Mouse (Mus musculus): Measurements from ENCODE around the gene Rhbdf1. TPM values are rescaled to one million over a fixed set of nuclear protein-coding genes. Genes with fewer than 3 reads are reported as not detected.

Gene Rhbdf1
- polyA plus RNA-seq, 1 experiment from 2014 or later = 35.8 TPM

DNA sequence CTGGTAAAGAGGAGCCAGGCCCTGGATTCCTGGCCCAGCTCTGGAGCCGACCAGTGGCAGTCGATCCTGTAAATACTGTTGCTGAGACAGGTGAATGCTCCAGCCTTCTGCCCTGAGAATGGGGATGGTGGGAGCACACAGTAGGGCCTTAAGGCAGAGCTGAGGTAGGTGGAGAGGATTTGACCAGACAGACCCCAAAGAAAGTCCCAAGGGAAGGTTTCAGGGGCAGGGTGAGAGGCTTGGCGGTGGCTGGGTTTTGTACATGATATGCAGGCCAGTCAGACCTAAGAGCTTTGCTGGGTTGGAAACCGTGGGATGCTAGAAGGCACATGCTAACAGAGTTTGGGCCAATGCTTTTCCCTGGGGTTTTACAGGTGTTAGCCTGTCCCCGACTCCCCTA, 27.5 kb downstream of the Rhbdf1 start:
- H3K9me3 ChIP-seq (ENCODE audit: control insufficient read depth, low read length) = no peaks in the 10 kb centered on the region
- no peak overlapping the region for H3K27ac ChIP-seq (replicated peaks)
- no peaks in the 10 kb centered on the region for H3K27me3 ChIP-seq (ENCODE audit: control insufficient read depth, insufficient read depth, low read length)
- no peak overlapping the region for H3K9ac ChIP-seq (ENCODE audit: low read length)
- DNase-seq (ENCODE audit: low spot score) = no peak
- H3K4me3 ChIP-seq (ENCODE audit: low read depth, low read length) = no peak overlapping the region
- H3K4me1 ChIP-seq (replicated peaks; ENCODE audit: control insufficient read depth, insufficient read depth) = no peaks in the 10 kb centered on the region
- no peak for TF ChIP-seq EP300 (optimal IDR thresholded peaks at IDR 0.05)
- TF ChIP-seq CTCF (IDR thresholded peaks at IDR 0.05; ENCODE audit: low read depth) = no peak
- H3K4me2 ChIP-seq (replicated peaks; ENCODE audit: low read depth) = no peak overlapping the region
- no peaks in the 10 kb centered on the region for H3K36me3 ChIP-seq (ENCODE audit: control insufficient read depth, insufficient read depth, low read length)
- 72% methylated on average over 5 of the region's 5 CpGs for WGBS
- ATAC-seq (ENCODE audit: low FRiP score, low TSS enrichment) = no peak

GRCm38 (mm10) chr11:32194086-32194485, 28.0 kb downstream of the Rhbdf1 start:
- Histone ChIP-seq H3K4me2 (replicated peaks; ENCODE audit: low read depth) (no peak overlapping the region), H3K4me3 (ENCODE audit: low read depth, low read length) (no peak overlapping the region), H3K36me3 (ENCODE audit: control insufficient read depth, insufficient read depth, low read length) (no peaks in the 10 kb centered on the region), H3K9ac (ENCODE audit: low read length) (no peak overlapping the region), H3K27ac (replicated peaks) (no peak overlapping the region), H3K27me3 (ENCODE audit: control insufficient read depth, insufficient read depth, low read length) (no peaks in the 10 kb centered on the region), H3K9me3 (ENCODE audit: control insufficient read depth, low read length) (no peaks in the 10 kb centered on the region), H3K4me1 (replicated peaks; ENCODE audit: control insufficient read depth, insufficient read depth) (no peaks in the 10 kb centered on the region)
- TF ChIP-seq CTCF (IDR thresholded peaks at IDR 0.05; ENCODE audit: low read depth) = no peak
- TF ChIP-seq EP300 (optimal IDR thresholded peaks at IDR 0.05) = no peak
- WGBS = 82% methylated on average over 10 of the region's 10 CpGs
- ATAC-seq (ENCODE audit: low FRiP score, low TSS enrichment) (no peak), DNase-seq (ENCODE audit: low spot score) (no peak)

GRCm38 (mm10) chr11:32193156-32193555, 28.9 kb downstream of the Rhbdf1 start:
- no peak overlapping the region for H3K4me2 ChIP-seq (replicated peaks; ENCODE audit: low read depth)
- H3K9me3 ChIP-seq (ENCODE audit: control insufficient read depth, low read length) = no peaks in the 10 kb centered on the region
- no peak for DNase-seq (ENCODE audit: low spot score)
- TF ChIP-seq CTCF (IDR thresholded peaks at IDR 0.05; ENCODE audit: low read depth) (no peak), EP300 (optimal IDR thresholded peaks at IDR 0.05) (no peak)
- no peak overlapping the region for H3K9ac ChIP-seq (ENCODE audit: low read length)
- H3K4me1 ChIP-seq (replicated peaks; ENCODE audit: control insufficient read depth, insufficient read depth) = no peaks in the 10 kb centered on the region
- ATAC-seq (ENCODE audit: low FRiP score, low TSS enrichment) = no peak
- no peak overlapping the region for H3K4me3 ChIP-seq (ENCODE audit: low read depth, low read length)
- WGBS = 73% methylated on average over 10 of the region's 10 CpGs
- no peak overlapping the region for H3K27ac ChIP-seq (replicated peaks)
- no peaks in the 10 kb centered on the region for H3K27me3 ChIP-seq (ENCODE audit: control insufficient read depth, insufficient read depth, low read length)
- no peaks in the 10 kb centered on the region for H3K36me3 ChIP-seq (ENCODE audit: control insufficient read depth, insufficient read depth, low read length)

DNA sequence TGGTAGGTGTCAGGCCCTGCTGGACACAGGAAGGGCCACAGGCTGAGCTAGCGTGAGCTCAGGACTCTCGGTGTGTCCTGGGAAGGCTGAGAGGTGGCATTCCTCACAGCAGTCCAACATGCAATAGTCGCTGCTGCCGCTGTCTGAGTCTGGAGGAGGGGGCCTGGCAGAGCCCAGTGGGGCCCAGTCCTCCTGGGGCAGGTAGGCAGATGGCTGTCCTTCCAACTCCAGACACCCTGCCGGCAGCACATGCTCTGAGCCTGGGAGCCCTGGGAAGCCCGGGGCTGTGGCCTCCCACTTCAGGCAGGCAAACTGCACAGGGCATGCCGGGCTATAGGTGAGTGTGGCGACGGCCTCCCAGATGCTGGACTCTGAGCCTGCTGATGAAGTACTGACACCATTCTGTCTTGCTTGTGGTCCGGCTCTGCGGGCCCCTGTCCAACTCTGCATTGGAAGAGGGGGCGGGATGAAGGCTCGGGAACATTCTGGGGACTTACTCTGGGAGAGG, 31.4 kb downstream of the Rhbdf1 start:
- Histone ChIP-seq H3K27me3 (ENCODE audit: control insufficient read depth, insufficient read depth, low read length) (no peaks in the 10 kb centered on the region), H3K36me3 (ENCODE audit: control insufficient read depth, insufficient read depth, low read length) (no peaks in the 10 kb centered on the region), H3K9me3 (ENCODE audit: control insufficient read depth, low read length) (no peaks in the 10 kb centered on the region), H3K4me2 (replicated peaks; ENCODE audit: low read depth) (no peak overlapping the region), H3K4me3 (ENCODE audit: low read depth, low read length) (no peak overlapping the region), H3K27ac (replicated peaks) (no peak overlapping the region), H3K4me1 (replicated peaks; ENCODE audit: control insufficient read depth, insufficient read depth) (no peaks in the 10 kb centered on the region), H3K9ac (ENCODE audit: low read length) (no peak overlapping the region)
- DNase-seq (ENCODE audit: low spot score) (no peak), ATAC-seq (ENCODE audit: low FRiP score, low TSS enrichment) (peak; percentile 36; the same call in 1 of the 2 replicates)
- WGBS = 76% methylated on average over 13 of the region's 13 CpGs
- TF ChIP-seq EP300 (optimal IDR thresholded peaks at IDR 0.05) = no peak
- no peak for TF ChIP-seq CTCF (IDR thresholded peaks at IDR 0.05; ENCODE audit: low read depth)

GRCm38 (mm10) chr11:32190119-32190518, 32.0 kb downstream of the Rhbdf1 start:
- ATAC-seq (ENCODE audit: low FRiP score, low TSS enrichment) (no peak), DNase-seq (ENCODE audit: low spot score) (no peak)
- no peak for TF ChIP-seq EP300 (optimal IDR thresholded peaks at IDR 0.05)
- TF ChIP-seq CTCF (IDR thresholded peaks at IDR 0.05; ENCODE audit: low read depth) = no peak
- Histone ChIP-seq H3K27me3 (ENCODE audit: control insufficient read depth, insufficient read depth, low read length) (no peaks in the 10 kb centered on the region), H3K4me3 (ENCODE audit: low read depth, low read length) (no peak overlapping the region), H3K9me3 (ENCODE audit: control insufficient read depth, low read length) (no peaks in the 10 kb centered on the region), H3K4me2 (replicated peaks; ENCODE audit: low read depth) (no peak overlapping the region), H3K27ac (replicated peaks) (no peak overlapping the region), H3K36me3 (ENCODE audit: control insufficient read depth, insufficient read depth, low read length) (no peaks in the 10 kb centered on the region), H3K4me1 (replicated peaks; ENCODE audit: control insufficient read depth, insufficient read depth) (no peaks in the 10 kb centered on the region), H3K9ac (ENCODE audit: low read length) (no peak overlapping the region)
- WGBS = 83% methylated on average over 9 of the region's 9 CpGs

DNA sequence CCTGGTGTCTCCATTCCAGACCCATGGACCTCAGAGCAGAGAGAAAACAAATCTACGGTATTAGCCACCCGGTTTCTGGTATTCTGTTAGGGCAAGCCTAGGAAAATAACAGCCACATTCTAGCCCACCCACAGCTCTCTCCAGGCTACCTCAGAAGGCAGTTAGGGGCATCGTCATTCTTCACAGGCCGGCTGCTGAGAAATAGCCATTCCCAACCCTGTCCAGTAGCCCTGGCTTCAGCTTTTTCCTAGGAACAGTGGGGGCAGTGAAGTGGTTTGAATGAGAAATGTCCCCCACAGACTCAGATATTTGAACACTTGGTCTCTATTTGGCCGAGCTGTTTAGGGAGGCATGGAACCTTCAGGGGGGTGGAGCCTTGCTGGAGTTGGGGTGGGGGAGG, 32.7 kb downstream of the Rhbdf1 start:
- no peaks in the 10 kb centered on the region for H3K9me3 ChIP-seq (ENCODE audit: control insufficient read depth, low read length)
- H3K9ac ChIP-seq (ENCODE audit: low read length) = no peak overlapping the region
- no peak overlapping the region for H3K4me2 ChIP-seq (replicated peaks; ENCODE audit: low read depth)
- no peaks in the 10 kb centered on the region for H3K27me3 ChIP-seq (ENCODE audit: control insufficient read depth, insufficient read depth, low read length)
- no peak overlapping the region for H3K27ac ChIP-seq (replicated peaks)
- H3K36me3 ChIP-seq (ENCODE audit: control insufficient read depth, insufficient read depth, low read length) = no peaks in the 10 kb centered on the region
- DNase-seq (ENCODE audit: low spot score) (no peak), ATAC-seq (ENCODE audit: low FRiP score, low TSS enrichment) (no peak)
- no peaks in the 10 kb centered on the region for H3K4me1 ChIP-seq (replicated peaks; ENCODE audit: control insufficient read depth, insufficient read depth)
- no peak overlapping the region for H3K4me3 ChIP-seq (ENCODE audit: low read depth, low read length)
- TF ChIP-seq EP300 (optimal IDR thresholded peaks at IDR 0.05) (no peak), CTCF (IDR thresholded peaks at IDR 0.05; ENCODE audit: low read depth) (no peak)
- 63% methylated on average over 5 of the region's 5 CpGs for WGBS
